Mouse (Mus musculus): ENCODE data around the gene Capn15.

Capn15 gene

GRCm38 (mm10) chr17:25918037-25918750 lies 67.4 kb downstream of the Capn15 start:
- TF ChIP-seq CTCF (conservative IDR thresholded peaks at IDR 0.05; ENCODE audit: low read length) (no peak), NANOG (IDR thresholded peaks at IDR 0.05; ENCODE audit: borderline replicate concordance, low read length) (no peak), POU5F1 (IDR thresholded peaks at IDR 0.05; ENCODE audit: borderline replicate concordance, low read length) (no peak)
- Histone ChIP-seq H3K9me3 (ENCODE audit: low read length) (no peaks in the 10 kb centered on the region), H3K4me3 (replicated peaks; ENCODE audit: low read length) (peak overlapping the region; percentile 98), H3K27me3 (ENCODE audit: insufficient read depth, low read length) (no peaks in the 10 kb centered on the region), H3K36me3 (ENCODE audit: insufficient read depth, low read length) (peaks cover 38% of the 10 kb centered on the region), H3K4me1 (replicated peaks; ENCODE audit: low read depth, low read length) (peaks cover 48% of the 10 kb centered on the region)

GRCm38 (mm10) chr17:25916931-25917647 lies 68.5 kb downstream of the Capn15 start:
- H3K4me3 ChIP-seq (replicated peaks; ENCODE audit: low read length): no peak overlapping the region
- H3K36me3 ChIP-seq (ENCODE audit: insufficient read depth, low read length): peaks cover 45% of the 10 kb centered on the region
- no peaks in the 10 kb centered on the region for H3K9me3 ChIP-seq (ENCODE audit: low read length)
- H3K27me3 ChIP-seq (ENCODE audit: insufficient read depth, low read length): no peaks in the 10 kb centered on the region
- peaks cover 55% of the 10 kb centered on the region for H3K4me1 ChIP-seq (replicated peaks; ENCODE audit: low read depth, low read length)
- TF ChIP-seq NANOG (IDR thresholded peaks at IDR 0.05; ENCODE audit: borderline replicate concordance, low read length): no peak
- TF ChIP-seq POU5F1 (IDR thresholded peaks at IDR 0.05; ENCODE audit: borderline replicate concordance, low read length): no peak
- no peak for TF ChIP-seq CTCF (conservative IDR thresholded peaks at IDR 0.05; ENCODE audit: low read length)

- Histone ChIP-seq H3K9me3 (ENCODE audit: low read length) (no peaks in the 10 kb centered on the region), H3K4me1 (replicated peaks; ENCODE audit: low read depth, low read length) (peaks cover 57% of the 10 kb centered on the region), H3K36me3 (ENCODE audit: insufficient read depth, low read length) (peaks cover 56% of the 10 kb centered on the region), H3K27me3 (ENCODE audit: insufficient read depth, low read length) (no peaks in the 10 kb centered on the region), H3K4me3 (replicated peaks; ENCODE audit: low read length) (no peak overlapping the region)
- TF ChIP-seq CTCF (conservative IDR thresholded peaks at IDR 0.05; ENCODE audit: low read length) (no peak), NANOG (IDR thresholded peaks at IDR 0.05; ENCODE audit: borderline replicate concordance, low read length) (no peak)
Measured at GRCm38 (mm10) chr17:25914295-25914694, 71.3 kb downstream of the Capn15 start.

- H3K4me1 ChIP-seq (replicated peaks; ENCODE audit: low read depth, low read length): peaks cover 57% of the 10 kb centered on the region
Measured at GRCm38 (mm10) chr17:25913877-25914275, 71.7 kb downstream of the Capn15 start.

GRCm38 (mm10) chr17:25913186-25913876 lies 72.3 kb downstream of the Capn15 start:
- H3K4me3 ChIP-seq (replicated peaks; ENCODE audit: low read length): no peak overlapping the region
- H3K9me3 ChIP-seq (ENCODE audit: low read length): no peaks in the 10 kb centered on the region
- peaks cover 56% of the 10 kb centered on the region for H3K36me3 ChIP-seq (ENCODE audit: insufficient read depth, low read length)
- H3K4me1 ChIP-seq (replicated peaks; ENCODE audit: low read depth, low read length): peaks cover 51% of the 10 kb centered on the region
- H3K27me3 ChIP-seq (ENCODE audit: insufficient read depth, low read length): no peaks in the 10 kb centered on the region
- no peak for TF ChIP-seq POU5F1 (IDR thresholded peaks at IDR 0.05; ENCODE audit: borderline replicate concordance, low read length)
- no peak for TF ChIP-seq CTCF (conservative IDR thresholded peaks at IDR 0.05; ENCODE audit: low read length)
- no peak for TF ChIP-seq NANOG (IDR thresholded peaks at IDR 0.05; ENCODE audit: borderline replicate concordance, low read length)

More at GRCm38 (mm10) chr17:25913877-25914275, 71.7 kb downstream of the Capn15 start:
- Histone ChIP-seq H3K36me3 (ENCODE audit: insufficient read depth, low read length) (peaks cover 56% of the 10 kb centered on the region), H3K9me3 (ENCODE audit: low read length) (no peaks in the 10 kb centered on the region), H3K27me3 (ENCODE audit: insufficient read depth, low read length) (no peaks in the 10 kb centered on the region), H3K4me3 (replicated peaks; ENCODE audit: low read length) (no peak overlapping the region)
- TF ChIP-seq POU5F1 (IDR thresholded peaks at IDR 0.05; ENCODE audit: borderline replicate concordance, low read length) (no peak), NANOG (IDR thresholded peaks at IDR 0.05; ENCODE audit: borderline replicate concordance, low read length) (no peak), CTCF (conservative IDR thresholded peaks at IDR 0.05; ENCODE audit: low read length) (no peak)

GRCm38 (mm10) chr17:25911816-25912215 lies 73.8 kb downstream of the Capn15 start:
- no peak for TF ChIP-seq NANOG (IDR thresholded peaks at IDR 0.05; ENCODE audit: borderline replicate concordance, low read length)
- no peak for TF ChIP-seq CTCF (conservative IDR thresholded peaks at IDR 0.05; ENCODE audit: low read length)
- no peak for TF ChIP-seq POU5F1 (IDR thresholded peaks at IDR 0.05; ENCODE audit: borderline replicate concordance, low read length)
- Histone ChIP-seq H3K4me1 (replicated peaks; ENCODE audit: low read depth, low read length) (peaks cover 38% of the 10 kb centered on the region), H3K27me3 (ENCODE audit: insufficient read depth, low read length) (no peaks in the 10 kb centered on the region), H3K9me3 (ENCODE audit: low read length) (no peaks in the 10 kb centered on the region), H3K36me3 (ENCODE audit: insufficient read depth, low read length) (peaks cover 56% of the 10 kb centered on the region), H3K4me3 (replicated peaks; ENCODE audit: low read length) (no peak overlapping the region)

All from E14TG2a.4 (cell line).